Mouse (Mus musculus) thymus, adult 2 months (tissue): ENCODE data around the gene Pnp2. TPM values are rescaled to one million over a fixed set of nuclear protein-coding genes. Genes with fewer than 3 reads are reported as not detected.
"Not testable (repeated sequence)": the region's sequence is repeated elsewhere in the genome, so short reads cannot be mapped to it uniquely, and the experiment has no call there.

Source experiments
- DNase-seq: peaks from one replicate; pipeline ENCODE4 v3.0.0; 2021
- H3K27ac ChIP-seq: fragments of 200-500 bp; 2 replicates; pipeline ENCODE4 v1.5.1; 2012; ENCODE audit warnings: low read length, control low read depth; ENCODE audit not compliant: control insufficient read depth, insufficient read depth
- H3K27me3 ChIP-seq: fragments of 200-500 bp; 2 replicates; pipeline ENCODE4 v1.6.1; 2012; ENCODE audit warnings: mild to moderate bottlenecking, low read length, moderate library complexity, mixed read lengths; ENCODE audit not compliant: control insufficient read depth, insufficient read depth
- H3K36me3 ChIP-seq: fragments of 200-500 bp; 2 replicates; pipeline ENCODE4 v1.6.1; 2012; ENCODE audit warnings: mild to moderate bottlenecking, low read length, moderate library complexity; ENCODE audit not compliant: control insufficient read depth, insufficient read depth
- H3K4me1 ChIP-seq: fragments of 200-500 bp; replicated peaks from 2 replicates; pipeline ENCODE4 v1.6.1; 2012; ENCODE audit warnings: low read length; ENCODE audit not compliant: control insufficient read depth, insufficient read depth
- H3K4me3 ChIP-seq: fragments of 200-500 bp; 2 replicates; pipeline ENCODE4 v1.5.1; 2012; ENCODE audit warnings: mild to moderate bottlenecking, low read length, control low read depth, moderate library complexity; ENCODE audit not compliant: control insufficient read depth, insufficient read depth
- CTCF ChIP-seq: fragments of 200-500 bp; IDR thresholded peaks from 2 replicates; pipeline ENCODE4 v1.5.1; 2012; ENCODE audit warnings: mild to moderate bottlenecking, control low read depth, low read length, moderate library complexity, borderline replicate concordance; ENCODE audit not compliant: control insufficient read depth, poor library complexity, insufficient read depth; ENCODE audit errors: extremely low read depth
- POLR2A ChIP-seq: fragments of 200-500 bp; IDR thresholded peaks from 2 replicates; pipeline ENCODE4 v1.6.1; 2012; ENCODE audit warnings: mild to moderate bottlenecking, low read length, control low read depth, moderate library complexity; ENCODE audit not compliant: control insufficient read depth, poor library complexity, insufficient read depth; ENCODE audit errors: extremely low read depth
- WGBS: fragments of 180-500 bp; shearing (Covaris S2); methylation state at CpG from one replicate; pipeline ENCODE4 v1.1.7; 2018; 5-methylcytosine and 5-hydroxymethylcytosine counted together
- polyA plus RNA-seq: library from polyadenylated mRNA; depleted of rRNA; stranded (reverse); fragments of >200 nt; gene quantifications from 2 replicates; pipeline ENCODE4 v1.2.3, GENCODE M21; 2012

Pnp2 gene
- polyA plus RNA-seq, 1 experiment, result 0.93 TPM

GRCm38 (mm10) chr14:50938119-50938908 lies 17.5 kb upstream of the Pnp2 start:
- Histone ChIP-seq H3K27ac (no peak overlapping the region), H3K4me1 (no peaks in the 10 kb centered on the region; the same call in 1 of the 2 replicates), H3K36me3 (no peaks in the 10 kb centered on the region), H3K27me3 (no peaks in the 10 kb centered on the region), H3K4me3 (no peak overlapping the region)
- TF ChIP-seq CTCF (no peak), POLR2A (no peak)
- WGBS, result 96% methylated on average over 3 of the region's 3 CpGs
- no peak for DNase-seq

- no peak overlapping the region for H3K4me3 ChIP-seq
- 21% methylated on average over 2 of the region's 2 CpGs for WGBS
- no peak for DNase-seq
These were observed 16.9 kb upstream of the Pnp2 start for GRCm38 (mm10) chr14:50938940-50939339.

GRCm38 (mm10) chr14:50943932-50944667 lies 11.7 kb upstream of the Pnp2 start, which contains the start of gene Gm49342:
Gene Gm49342, plus strand, starts transcription at chr14:50944517.
- Histone ChIP-seq H3K4me1 (peaks cover 7% of the 10 kb centered on the region), H3K4me3 (peak within 1 kb of the TSS; percentile 49), H3K27ac (peak within 1 kb of the TSS; percentile 47), H3K36me3 (no peaks in the 10 kb centered on the region; the same call in 1 of the 2 replicates), H3K27me3 (no peaks in the 10 kb centered on the region)
- whole genome bisulfite sequencing, result 3% methylated on average over 31 of the region's 31 CpGs
- TF ChIP-seq POLR2A (peak; percentile 40; the same call in 1 of the 2 replicates), CTCF (peak; percentile 61; the same call in 1 of the 2 replicates)
- peak; percentile 82 for DNase-seq

More at GRCm38 (mm10) chr14:50938940-50939339, 16.9 kb upstream of the Pnp2 start:
- H3K27me3 ChIP-seq, result no peaks in the 10 kb centered on the region
- peaks cover 3% of the 10 kb centered on the region for H3K4me1 ChIP-seq
- no peak for TF ChIP-seq POLR2A
- no peak for TF ChIP-seq CTCF
- H3K27ac ChIP-seq, result no peak overlapping the region
- no peaks in the 10 kb centered on the region for H3K36me3 ChIP-seq

GRCm38 (mm10) chr14:50944668-50945033 lies 11.1 kb upstream of the Pnp2 start:
- Histone ChIP-seq H3K4me3 (peak overlapping the region; percentile 49), H3K27ac (peak overlapping the region; percentile 47; the same call in 1 of the 2 replicates)
- H3K4me1 ChIP-seq, H3K27me3 ChIP-seq, H3K36me3 ChIP-seq: not testable (repeated sequence)
- 1% methylated on average over 15 of the region's 15 CpGs for WGBS
- peak; percentile 77 for DNase-seq

GRCm38 (mm10) chr14:50945081-50945480 lies 10.7 kb upstream of the Pnp2 start:
- not testable (repeated sequence) for DNase-seq, H3K36me3 ChIP-seq, H3K27ac ChIP-seq, H3K27me3 ChIP-seq, H3K4me1 ChIP-seq
- 5% methylated on average over 6 of the region's 6 CpGs for WGBS
- peak overlapping the region; percentile 49; the same call in 1 of the 2 replicates for H3K4me3 ChIP-seq

- 9% methylated on average over 3 of the region's 3 CpGs for WGBS
- H3K27ac ChIP-seq, H3K27me3 ChIP-seq, H3K36me3 ChIP-seq, DNase-seq, H3K4me3 ChIP-seq, H3K4me1 ChIP-seq: not testable (repeated sequence)
These were observed 10.3 kb upstream of the Pnp2 start for GRCm38 (mm10) chr14:50945526-50945925.

GRCm38 (mm10) chr14:50955487-50955886 lies 305 bp upstream of the Pnp2 start:
- no peaks in the 10 kb centered on the region for H3K4me1 ChIP-seq
- H3K4me3 ChIP-seq, result no peak overlapping the region
- H3K36me3 ChIP-seq, result 0 out of 2 replicates have a peak, but pooled peaks cover 6% of the 10 kb centered on the region
- TF ChIP-seq POLR2A (no peak), CTCF (no peak)
- no peaks in the 10 kb centered on the region for H3K27me3 ChIP-seq
- no peak overlapping the region for H3K27ac ChIP-seq
- no peak for DNase-seq
- 92% methylated on average over 10 of the region's 10 CpGs for WGBS

- H3K4me1 ChIP-seq, DNase-seq, H3K27me3 ChIP-seq, H3K27ac ChIP-seq, H3K4me3 ChIP-seq, H3K36me3 ChIP-seq: not testable (repeated sequence)
- WGBS, result 94% methylated on average over 6 of the region's 6 CpGs
These were observed 932 bp downstream of the Pnp2 start for GRCm38 (mm10) chr14:50956724-50957123.

- not testable (repeated sequence) for H3K27me3 ChIP-seq, H3K4me1 ChIP-seq, H3K27ac ChIP-seq, H3K36me3 ChIP-seq, H3K4me3 ChIP-seq, DNase-seq
- WGBS, result 77% methylated on average over 3 of the region's 3 CpGs
These were observed 1.4 kb downstream of the Pnp2 start for GRCm38 (mm10) chr14:50957146-50957545.
